Mouse (Mus musculus) lung, postnatal 14 days (tissue): ENCODE results near the gene Ush1g.

Experiments used
- DNase-seq: peaks from one replicate; pipeline ENCODE4 v3.0.0; 2021

Gene Ush1g

DNA sequence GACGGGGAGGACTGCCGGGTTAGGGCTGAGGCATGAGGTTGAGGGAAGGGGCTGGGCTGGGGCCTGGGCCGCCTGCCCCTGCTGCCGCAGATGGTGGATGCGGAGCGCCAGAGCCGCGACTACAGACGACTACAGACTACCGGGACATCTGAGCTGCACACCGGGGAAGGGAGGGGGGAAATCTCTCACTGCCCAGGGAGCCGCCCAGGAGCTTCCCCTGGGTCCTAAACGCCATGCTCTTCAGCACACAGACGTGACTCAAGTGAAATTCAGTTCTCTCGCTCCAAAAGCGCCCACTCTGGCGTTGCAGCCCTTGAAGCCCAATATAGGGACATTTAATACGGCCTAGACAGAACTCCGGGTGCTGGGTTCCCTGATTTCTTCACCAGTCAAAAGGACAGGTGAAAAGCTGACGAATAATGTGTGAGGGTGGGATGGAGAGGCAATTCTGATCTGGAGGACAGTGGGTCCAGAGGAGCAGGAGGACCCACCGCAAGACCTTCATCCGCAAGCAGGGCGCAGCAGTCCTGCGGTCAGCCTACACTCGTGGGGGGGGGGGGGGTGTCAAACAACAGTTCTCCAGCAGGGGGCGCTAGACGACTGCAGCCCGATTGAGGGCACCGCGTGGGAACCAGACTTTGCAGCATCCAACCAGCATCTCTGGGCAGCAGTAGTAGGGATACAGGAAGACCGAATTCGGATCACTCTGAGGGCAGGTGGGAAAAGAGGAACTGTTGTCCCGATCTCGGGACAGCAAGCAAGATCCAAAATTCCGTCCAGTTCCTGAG is at the start of gene Ush1g:
Gene Ush1g, minus strand, starts transcription at position 136 of the 788 bp plus-strand sequence.
- peak; percentile 65 for DNase-seq

GRCm38 (mm10) chr11:115371354-115371753 is 49.5 kb upstream of the Ush1g start:
- no peak for DNase-seq

GRCm38 (mm10) chr11:115370368-115370767 is 48.5 kb upstream of the Ush1g start:
- no peak for DNase-seq

- peak; percentile 82 for DNase-seq
Measured at GRCm38 (mm10) chr11:115367395-115367944, 45.6 kb upstream of the Ush1g start, which contains the start of gene Hid1. TSS of gene Hid1 (minus strand) at chr11:115367756.

DNA sequence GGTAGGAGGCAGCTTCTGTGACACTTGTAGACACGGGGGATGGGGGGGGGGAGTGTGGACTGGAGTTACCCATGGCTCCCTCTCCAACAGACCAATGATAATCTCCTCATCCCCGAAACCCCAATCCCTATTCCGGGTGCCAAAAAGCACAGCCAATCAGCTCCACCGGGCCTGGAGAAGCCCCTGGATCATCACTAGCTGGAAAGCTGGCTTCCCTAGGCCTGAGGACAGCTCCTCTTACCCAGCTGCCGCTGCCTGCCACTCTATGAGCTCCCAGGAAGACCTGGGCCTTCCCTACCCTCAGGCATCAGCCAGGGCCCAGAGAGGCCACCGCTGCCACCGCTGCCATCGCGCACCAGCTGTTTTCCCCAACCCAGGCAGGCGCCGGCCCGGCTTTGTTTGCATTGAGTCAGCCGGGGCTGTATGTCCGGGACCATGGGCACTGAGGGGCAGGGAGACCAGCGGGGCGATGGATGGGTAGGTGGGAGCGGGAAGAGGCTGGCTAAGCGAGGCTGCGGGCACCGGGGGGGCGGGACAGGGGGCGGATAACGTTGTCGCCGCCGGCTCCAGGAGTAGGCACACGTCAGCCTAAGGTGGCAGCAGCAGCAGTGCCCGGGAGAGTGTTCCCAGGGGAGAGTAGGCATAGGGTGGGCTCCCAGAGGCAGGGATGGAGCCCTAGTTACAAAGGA is 45.0 kb upstream of the Ush1g start:
- DNase-seq, result no peak

DNA sequence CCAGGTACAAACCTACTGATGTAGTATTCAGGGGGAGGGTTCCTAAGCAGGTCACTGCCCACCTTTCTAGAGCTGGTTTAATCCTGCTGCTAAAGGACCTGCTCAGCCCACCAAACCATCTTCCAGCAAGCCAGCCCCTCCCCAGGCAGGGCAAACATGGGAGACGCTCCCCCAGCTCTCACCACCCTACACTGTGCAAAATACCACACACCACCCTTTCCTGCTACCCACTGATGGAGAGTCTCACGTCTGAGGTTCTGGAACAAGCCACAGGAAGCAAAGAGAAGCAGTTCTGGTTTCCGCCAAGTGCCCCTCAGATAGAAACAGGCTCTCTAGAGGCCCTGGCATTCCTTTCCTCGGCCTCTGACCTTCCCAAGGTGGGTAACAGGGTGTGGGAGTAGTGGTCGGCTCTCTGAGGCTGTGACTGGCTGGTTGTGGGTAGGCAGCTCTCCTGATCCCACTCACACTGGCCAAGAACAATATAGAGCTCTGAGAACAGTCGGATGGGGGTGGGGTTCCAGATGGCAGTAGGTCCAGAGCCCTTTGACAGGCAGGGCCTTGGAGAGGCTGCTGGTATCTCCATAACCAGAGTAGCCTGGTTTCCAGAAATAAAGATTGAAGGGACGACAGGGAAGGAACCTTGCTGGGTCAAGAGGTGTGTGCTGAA is 44.3 kb upstream of the Ush1g start:
- no peak for DNase-seq

GRCm38 (mm10) chr11:115364136-115364535 is 42.3 kb upstream of the Ush1g start:
- DNase-seq, result no peak

GRCm38 (mm10) chr11:115359726-115360125 is 37.9 kb upstream of the Ush1g start:
- no peak for DNase-seq

DNA sequence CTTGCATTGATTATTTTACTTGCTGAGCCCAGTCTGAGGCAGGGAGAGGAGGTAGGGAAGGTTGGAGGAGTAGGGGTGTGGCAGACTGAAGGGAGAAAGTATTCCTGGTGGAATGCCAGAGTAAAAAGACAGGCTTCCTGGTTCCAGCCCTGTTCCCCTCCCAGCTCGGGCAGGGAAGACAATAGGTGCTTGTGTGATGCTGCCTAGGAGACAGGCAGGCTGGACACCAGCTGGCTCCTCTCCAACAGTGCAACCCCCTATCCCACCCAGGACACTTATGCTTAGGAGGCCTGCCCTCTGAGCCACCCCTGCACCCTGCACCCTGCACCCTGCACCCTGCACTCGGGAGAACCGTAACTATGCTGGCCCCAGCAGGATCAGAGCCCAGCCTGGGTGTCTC is 37.5 kb upstream of the Ush1g start:
- no peak for DNase-seq

GRCm38 (mm10) chr11:115358468-115358867 is 36.6 kb upstream of the Ush1g start:
- DNase-seq, result peak; percentile 83

DNA sequence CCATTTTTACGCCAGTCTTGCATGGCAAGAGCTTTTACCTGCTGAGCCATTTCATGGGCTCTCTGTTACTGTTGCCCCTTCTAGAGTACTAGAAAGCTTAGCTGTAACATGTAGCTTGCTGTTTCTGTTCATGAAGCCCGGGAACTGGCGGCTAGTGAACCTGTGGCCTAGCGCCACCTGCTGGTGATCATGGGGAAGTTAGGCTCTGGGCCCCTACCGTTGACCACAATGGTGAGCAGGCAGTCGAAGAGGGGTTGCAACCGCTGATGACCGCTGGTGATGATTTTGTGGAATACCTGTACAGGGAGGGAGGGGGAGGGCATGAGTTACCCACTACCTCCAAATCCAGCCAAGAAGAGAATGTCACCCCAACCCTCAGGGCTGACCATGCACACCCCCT is 32.3 kb upstream of the Ush1g start:
- DNase-seq, result peak; percentile 78

DNA sequence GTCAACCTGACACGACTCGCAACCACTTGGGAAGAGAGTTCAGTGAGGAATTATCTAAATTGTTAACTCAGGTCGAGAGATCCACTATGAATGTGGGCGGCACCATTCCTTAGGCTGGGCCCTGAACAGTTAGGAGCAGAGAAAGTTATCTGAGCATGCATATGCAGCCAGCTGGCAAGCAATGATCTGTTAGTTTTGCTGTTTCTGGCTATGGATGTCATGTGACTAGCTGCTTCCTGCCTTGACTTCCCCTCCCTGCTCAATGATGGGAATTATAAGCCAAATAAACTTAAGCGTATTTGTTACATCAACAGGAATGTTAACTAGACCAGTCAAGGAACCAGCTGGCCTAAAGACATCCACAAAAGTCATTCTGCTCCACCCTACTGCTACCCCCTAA is 31.5 kb upstream of the Ush1g start:
- no peak for DNase-seq

DNA sequence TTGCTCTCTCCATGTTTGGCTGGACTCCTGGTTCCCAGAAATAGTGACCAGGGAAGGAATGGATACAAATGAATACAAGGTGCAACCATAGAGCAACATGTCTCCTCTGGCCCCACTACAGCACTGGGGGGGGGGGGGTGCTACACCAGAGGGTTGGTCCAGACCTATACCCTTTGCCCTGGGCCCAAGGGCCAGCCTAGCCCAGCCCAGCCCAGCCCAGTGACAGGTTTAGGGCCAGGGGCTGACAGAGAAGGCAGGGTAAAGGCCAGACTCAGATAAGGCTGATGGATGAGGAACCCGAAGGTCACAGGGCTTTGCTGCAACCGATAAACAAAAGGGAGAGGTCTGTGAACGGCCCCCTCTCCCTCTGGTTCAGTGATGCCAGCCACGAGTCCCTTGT is 28.1 kb upstream of the Ush1g start:
- no peak for DNase-seq

- DNase-seq, result no peak
Measured at GRCm38 (mm10) chr11:115348681-115349248, 26.9 kb upstream of the Ush1g start.

DNA sequence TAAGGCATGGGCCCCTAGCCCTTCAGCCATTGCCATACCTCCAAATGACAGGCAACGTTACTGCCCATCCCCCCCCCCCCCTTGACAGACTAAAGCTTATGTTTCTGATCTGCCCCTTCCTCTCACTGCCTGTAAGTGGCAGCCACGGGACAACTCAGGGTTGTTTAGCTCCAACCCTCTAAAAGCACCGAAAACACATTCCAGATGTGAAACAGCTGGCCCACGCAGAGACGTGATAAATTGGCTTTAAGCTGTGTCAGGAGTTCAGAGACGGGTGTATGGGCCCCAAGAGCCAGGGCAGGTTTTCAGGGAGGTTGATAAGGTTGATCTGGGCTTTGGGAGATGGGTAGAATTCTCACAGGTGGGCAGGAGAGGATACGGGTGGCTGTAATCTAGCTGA is 23.7 kb upstream of the Ush1g start:
- DNase-seq, result no peak

GRCm38 (mm10) chr11:115344967-115345366 is 23.1 kb upstream of the Ush1g start:
- DNase-seq, result no peak

- no peak for DNase-seq
Measured at GRCm38 (mm10) chr11:115341866-115342265, 20.0 kb upstream of the Ush1g start.

DNA sequence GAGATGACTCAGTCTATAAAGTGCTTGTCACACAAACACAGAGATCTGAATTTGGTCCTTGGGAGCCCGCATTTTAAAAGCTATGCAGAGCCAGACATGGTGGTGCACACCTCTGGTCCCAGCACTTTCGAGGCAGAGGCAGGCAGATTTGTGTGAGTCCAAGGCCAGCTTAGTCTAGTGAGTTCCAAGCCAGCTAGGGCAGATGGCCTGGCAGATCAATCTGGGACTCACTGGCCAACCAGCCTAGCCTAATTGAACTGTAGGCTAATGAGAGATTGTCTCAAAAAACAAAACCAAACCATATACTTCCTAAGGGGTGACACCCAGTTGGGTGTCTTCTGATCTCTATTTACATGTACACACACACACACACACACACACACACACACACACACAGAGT is 19.4 kb upstream of the Ush1g start:
- no peak for DNase-seq

GRCm38 (mm10) chr11:115337826-115338225 is 16.0 kb upstream of the Ush1g start:
- DNase-seq, result no peak

GRCm38 (mm10) chr11:115337350-115337749 is 15.5 kb upstream of the Ush1g start:
- no peak for DNase-seq

DNA sequence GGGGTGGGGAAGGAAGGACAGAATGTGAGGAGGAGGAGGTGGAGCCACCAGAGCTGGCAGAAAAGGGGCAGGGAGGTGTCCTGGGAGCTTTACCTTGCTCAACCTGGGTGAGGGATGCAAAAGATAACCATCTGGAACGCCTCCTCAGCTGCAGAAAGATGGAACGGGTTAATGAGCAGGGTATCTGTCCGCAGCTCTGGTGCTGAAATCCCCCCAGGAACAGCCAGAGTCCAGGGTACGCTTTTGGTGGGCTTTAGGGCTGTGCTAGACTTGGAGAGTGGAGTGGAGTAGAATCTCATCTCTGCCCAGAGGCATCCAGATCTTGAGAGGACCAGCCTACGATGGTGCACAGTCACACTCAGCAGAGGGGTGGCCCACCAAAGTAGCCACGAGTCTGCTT is 14.3 kb upstream of the Ush1g start:
- DNase-seq, result no peak

GRCm38 (mm10) chr11:115335223-115335622 is 13.4 kb upstream of the Ush1g start:
- DNase-seq, result peak; percentile 32

DNA sequence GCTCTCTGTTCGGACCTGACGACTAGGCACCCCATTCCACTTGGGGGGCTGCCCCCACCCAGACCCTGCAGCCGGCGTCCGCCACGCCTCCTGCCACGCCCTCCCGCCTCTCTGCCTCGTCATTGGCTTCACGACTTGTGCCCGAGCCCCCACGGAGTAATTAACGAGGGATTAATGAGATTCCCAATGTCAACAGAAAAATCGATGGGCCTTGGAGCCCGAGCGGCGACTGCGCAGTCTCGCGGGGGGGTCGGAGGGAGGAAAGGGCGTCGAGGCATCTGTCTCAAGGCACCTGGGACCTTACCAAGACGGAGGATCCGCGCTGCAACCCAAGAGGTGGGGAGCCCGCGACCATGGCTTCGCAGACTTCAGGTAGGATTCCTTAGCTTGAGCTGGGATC is 12.7 kb upstream of the Ush1g start, which contains the start of gene Otop3:
Gene Otop3, plus strand, starts transcription at position 201 of the 400 bp plus-strand sequence.
- DNase-seq, result no peak
